ENCODE assay signal across 29 mouse cellular contexts in the genomic region with DNA sequence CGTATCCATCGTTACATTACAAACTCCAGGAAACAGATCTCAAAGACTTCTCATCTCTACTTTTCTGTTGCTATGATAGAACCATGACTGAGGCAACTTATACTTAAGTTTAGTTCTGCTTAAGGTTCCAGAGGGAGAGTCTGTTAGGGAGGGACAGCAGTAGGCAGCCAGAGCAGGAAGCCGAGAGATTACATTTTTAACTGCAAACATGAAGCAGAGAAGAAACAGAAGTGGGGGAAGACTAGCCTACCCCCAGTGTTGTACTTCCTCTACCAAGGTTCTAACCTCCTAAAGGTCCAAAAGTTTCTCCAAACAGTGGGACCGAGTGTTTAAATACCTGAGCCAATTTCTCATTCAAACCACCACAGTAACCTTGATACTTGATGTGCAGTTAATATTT.
"Had no signal": no experiment of that assay in that cellular context is flagged by ENCODE, and none has a peak within 500 bp of the region (broad histone marks: within the 10 kb centered on the region; RNA-seq: fewer than 3 reads in every experiment).

No protein-coding gene starts in this region.

- H3K4me1 ChIP-seq: hindbrain, embryonic 10.5 days; hindbrain, embryonic 12.5 days; hindbrain, embryonic 13.5 days; hindbrain, embryonic 15.5 days; intestine, embryonic 15.5 days; kidney, embryonic 15.5 days had no signal

- H3K27me3 ChIP-seq: hindbrain, embryonic 12.5 days; hindbrain, embryonic 13.5 days; hindbrain, embryonic 15.5 days; intestine, embryonic 15.5 days; kidney, embryonic 15.5 days had no signal

- H3K9me3 ChIP-seq: heart, embryonic 12.5 days; heart, embryonic 13.5 days; heart, embryonic 15.5 days; hindbrain, embryonic 10.5 days; hindbrain, embryonic 12.5 days; hindbrain, embryonic 13.5 days; hindbrain, embryonic 15.5 days; intestine, embryonic 15.5 days; kidney, embryonic 15.5 days had no signal

- H3K9ac ChIP-seq: heart, embryonic 12.5 days; heart, embryonic 13.5 days; heart, embryonic 15.5 days; hindbrain, embryonic 12.5 days; hindbrain, embryonic 13.5 days; hindbrain, embryonic 14.5 days; hindbrain, embryonic 15.5 days; intestine, embryonic 15.5 days; kidney, embryonic 15.5 days had no signal

- H3K27ac ChIP-seq: heart, embryonic 13.5 days; heart, embryonic 15.5 days; hindbrain, embryonic 10.5 days; hindbrain, embryonic 12.5 days; hindbrain, embryonic 13.5 days; hindbrain, embryonic 14.5 days; hindbrain, embryonic 15.5 days; hindbrain, postnatal 0 days; intestine, embryonic 15.5 days; kidney, embryonic 15.5 days; kidney, postnatal 0 days; layer of hippocampus, adult 2 months; left cerebral cortex, adult 2 months had no signal

- H3K36me3 ChIP-seq: heart, embryonic 12.5 days; heart, embryonic 13.5 days; heart, embryonic 15.5 days; hindbrain, embryonic 10.5 days; hindbrain, embryonic 12.5 days; hindbrain, embryonic 13.5 days; hindbrain, embryonic 15.5 days; intestine, embryonic 15.5 days; kidney, embryonic 15.5 days had no signal

- DNase-seq: heart, postnatal 10 days; heart, postnatal 14 days; heart, postnatal 36 days; kidney, adult 11 months; kidney, adult 18-20 months; kidney, adult 2 months; kidney, adult 8-10 months; kidney, adult 9 months; kidney, postnatal 10 days; kidney, postnatal 14 days; kidney, postnatal 25 days; kidney, postnatal 36 days; kidney, postnatal 4 days; layer of hippocampus, adult 9-11 months; layer of hippocampus, postnatal 36 days had no signal

- H3K4me3 ChIP-seq: heart, embryonic 12.5 days; heart, embryonic 13.5 days; heart, embryonic 15.5 days; hindbrain, embryonic 10.5 days; hindbrain, embryonic 12.5 days; hindbrain, embryonic 13.5 days; hindbrain, embryonic 15.5 days; intestine, embryonic 15.5 days; kidney, embryonic 15.5 days; layer of hippocampus, adult 2 months; left cerebral cortex, adult 2 months had no signal
